Mouse (Mus musculus) olfactory bulb, adult 2 months (tissue): ENCODE results near the gene 2410004P03Rik.

Source experiments
- CTCF ChIP-seq: fragments of 200-500 bp; IDR thresholded peaks from 2 replicates; pipeline ENCODE4 v1.5.1; 2012; ENCODE audit warnings: low read depth, mild to moderate bottlenecking, low read length, moderate library complexity; ENCODE audit not compliant: insufficient read depth
- POLR2A ChIP-seq: fragments of 200-500 bp; IDR thresholded peaks from 2 replicates; pipeline ENCODE4 v1.6.1; 2012; ENCODE audit warnings: mild to moderate bottlenecking, low read depth, low read length, moderate library complexity; ENCODE audit not compliant: insufficient read depth

- TF ChIP-seq POLR2A (no peak), CTCF (no peak)
Measured at GRCm38 (mm10) chr12:17048979-17049612, 37.6 kb upstream of the 2410004P03Rik start.
